Mouse (Mus musculus): ENCODE results near the gene Zfp961.
"Not testable (repeated sequence)": the region's sequence is repeated elsewhere in the genome, so short reads cannot be mapped to it uniquely, and the experiment has no call there.

Zfp961 gene

DNA sequence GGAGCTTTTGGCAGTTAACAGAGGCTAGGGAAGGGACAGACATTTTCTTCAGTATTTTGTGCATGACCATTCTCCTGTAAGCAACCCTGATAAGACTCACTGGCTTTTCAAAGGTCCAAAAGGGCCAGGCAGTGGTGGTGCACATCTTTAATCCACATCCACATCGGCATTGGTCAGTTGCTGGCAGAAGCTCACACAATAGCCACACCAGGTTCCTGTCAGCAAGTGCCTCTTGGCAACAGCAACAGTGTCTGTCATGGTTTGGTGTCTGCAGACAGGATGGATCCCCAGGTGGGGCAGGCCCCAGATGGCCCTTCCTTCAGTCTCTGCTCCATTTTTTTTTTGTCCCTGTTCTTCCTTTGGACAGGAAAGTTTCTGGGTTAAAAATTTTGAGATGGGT is 68.2 kb downstream of the Zfp961 start:
- DNase-seq (ENCODE audit: low spot score) = not testable (repeated sequence)

DNA sequence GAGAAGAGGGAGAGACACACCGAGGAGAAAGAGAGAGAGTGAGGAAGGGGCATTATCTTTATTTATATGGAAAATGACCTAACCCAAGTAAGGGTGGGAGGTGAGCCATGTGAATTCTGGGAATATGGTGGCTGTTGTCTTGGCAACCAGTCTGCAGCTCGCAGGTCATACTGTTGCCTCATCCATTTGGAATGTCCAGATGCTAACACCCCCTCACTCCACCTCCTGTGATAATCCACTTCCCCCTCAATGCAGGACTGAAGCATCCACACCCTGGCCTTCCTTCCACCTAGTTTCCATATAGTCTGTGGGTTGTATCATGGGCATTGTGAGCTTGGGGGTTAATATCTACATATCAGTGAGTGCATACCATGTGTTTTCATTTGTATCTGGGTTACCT is 69.0 kb downstream of the Zfp961 start:
- DNase-seq (ENCODE audit: low spot score) = no peak

DNA sequence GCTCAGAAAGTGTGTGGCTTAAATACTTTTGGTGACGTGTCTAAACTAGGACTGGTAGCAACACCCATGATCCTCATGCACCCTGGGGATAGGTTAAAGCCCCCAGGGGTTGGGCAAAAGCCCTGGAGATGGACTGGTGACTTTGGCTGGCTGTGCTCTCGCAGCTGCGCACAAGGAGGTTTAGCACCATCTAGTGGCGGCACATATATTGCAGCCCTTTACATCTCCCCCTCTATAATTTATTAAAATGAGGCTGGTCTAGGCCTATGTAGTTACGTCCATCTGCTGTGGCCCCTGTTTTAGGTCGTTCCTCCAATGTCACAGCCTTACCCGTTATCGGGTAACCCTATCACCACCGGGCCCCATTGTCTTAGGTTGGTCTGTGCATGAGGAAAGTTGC is 74.0 kb downstream of the Zfp961 start:
- not testable (repeated sequence) for DNase-seq (ENCODE audit: low spot score)

DNA sequence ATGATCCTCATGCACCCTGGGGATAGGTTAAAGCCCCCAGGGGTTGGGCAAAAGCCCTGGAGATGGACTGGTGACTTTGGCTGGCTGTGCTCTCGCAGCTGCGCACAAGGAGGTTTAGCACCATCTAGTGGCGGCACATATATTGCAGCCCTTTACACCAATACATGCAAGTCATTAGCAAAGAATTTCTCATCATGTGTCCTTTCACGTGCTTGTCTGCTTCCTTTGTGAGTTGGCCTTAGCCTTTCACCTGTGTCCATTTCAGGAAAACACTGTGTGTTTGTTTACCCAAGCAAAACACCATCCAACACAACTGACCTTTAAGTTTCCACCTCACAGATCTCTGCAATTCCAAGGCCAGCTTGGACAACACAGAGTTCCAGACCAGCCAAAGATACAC is 82.1 kb downstream of the Zfp961 start:
- not testable (repeated sequence) for DNase-seq (ENCODE audit: low spot score)

DNA sequence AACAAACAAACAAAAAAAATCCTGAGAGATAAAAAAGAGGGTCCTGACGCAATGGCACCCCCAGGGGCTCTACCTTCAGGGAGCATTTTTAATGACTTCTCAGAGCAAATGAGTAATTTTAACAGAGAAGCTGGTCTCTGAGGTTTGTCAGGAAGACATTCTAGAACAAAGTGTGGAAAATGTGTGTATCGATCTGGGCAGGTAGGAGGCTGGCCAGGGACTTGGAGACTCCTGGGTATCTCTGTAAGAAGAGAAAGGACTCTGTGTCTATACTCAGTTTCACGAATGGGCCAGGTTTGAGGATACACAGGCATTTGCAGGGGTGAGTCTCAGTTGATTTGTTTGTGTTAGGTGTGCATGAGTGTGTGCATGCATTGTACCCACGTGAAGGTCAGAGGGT is 90.1 kb downstream of the Zfp961 start, which contains the start of gene Olfr372:
Gene Olfr372 (plus strand): TSS at position 301 of the 400 bp plus-strand sequence.
- DNase-seq (ENCODE audit: low spot score) = not testable (repeated sequence)

DNA sequence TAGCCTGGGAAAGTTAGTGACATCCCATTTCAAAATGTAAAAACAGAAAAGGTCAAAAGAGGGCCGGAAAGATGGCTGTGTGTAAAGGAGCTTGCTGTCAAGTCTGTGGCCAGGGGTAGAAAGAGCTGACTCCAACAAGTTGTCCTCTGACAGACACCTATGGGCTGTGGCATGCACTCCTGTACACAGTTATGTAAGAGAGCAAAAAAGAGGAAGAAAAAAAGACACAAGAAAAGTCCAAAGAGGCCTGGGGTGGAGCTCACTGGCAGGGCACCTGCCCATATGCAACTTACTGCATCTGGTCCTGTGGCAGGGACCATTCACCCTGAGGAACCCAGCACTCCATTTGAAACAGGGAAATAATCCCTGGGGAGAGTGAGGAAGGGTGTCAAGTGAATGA is 91.7 kb downstream of the Zfp961 start:
- no peak for DNase-seq (ENCODE audit: low spot score)

All from testis, postnatal 14 days (tissue).